21 mouse cellular contexts compared by ENCODE assay signal in genomic region chr17:44035005-44035404, GRCm38 (mm10).
"Had no signal": no experiment of that assay in that cellular context is flagged by ENCODE, and none has a peak within 500 bp of the region (broad histone marks: within the 10 kb centered on the region; RNA-seq: fewer than 3 reads in every experiment).

No protein-coding gene starts in this region.

- H3K4me1 ChIP-seq: kidney, embryonic 15.5 days; limb, embryonic 10.5 days; liver, embryonic 12.5 days; liver, embryonic 15.5 days; lung, embryonic 15.5 days; megakaryocyte, embryonic 14.5 days; stomach, embryonic 15.5 days had no signal

- H3K36me3 ChIP-seq: kidney, embryonic 15.5 days; limb, embryonic 10.5 days; limb, embryonic 13.5 days; liver, embryonic 12.5 days; liver, embryonic 15.5 days; lung, embryonic 15.5 days; midbrain, embryonic 10.5 days; midbrain, embryonic 13.5 days; stomach, embryonic 15.5 days had no signal

- H3K4me3 ChIP-seq: kidney, embryonic 15.5 days; limb, embryonic 10.5 days; limb, embryonic 13.5 days; liver, embryonic 12.5 days; liver, embryonic 15.5 days; lung, embryonic 15.5 days; megakaryocyte, embryonic 14.5 days; midbrain, embryonic 10.5 days; midbrain, embryonic 13.5 days; stomach, embryonic 15.5 days had no signal

- H3K9ac ChIP-seq: kidney, embryonic 15.5 days; limb, embryonic 13.5 days; liver, embryonic 12.5 days; liver, embryonic 15.5 days; lung, embryonic 15.5 days; midbrain, embryonic 13.5 days; stomach, embryonic 15.5 days had no signal

- ATAC-seq: liver, embryonic 12.5 days; midbrain, embryonic 13.5 days; midbrain, embryonic 16.5 days had no signal

- H3K27ac ChIP-seq: kidney, embryonic 15.5 days; limb, embryonic 10.5 days; limb, embryonic 13.5 days; liver, embryonic 12.5 days; liver, embryonic 15.5 days; lung, embryonic 15.5 days; midbrain, embryonic 10.5 days; midbrain, embryonic 13.5 days; stomach, embryonic 15.5 days had no signal

- H3K4me2 ChIP-seq: kidney, embryonic 15.5 days; limb, embryonic 13.5 days; liver, embryonic 12.5 days; liver, embryonic 15.5 days; lung, embryonic 15.5 days; midbrain, embryonic 13.5 days; stomach, embryonic 15.5 days had no signal

- H3K9me3 ChIP-seq: kidney, embryonic 15.5 days; limb, embryonic 10.5 days; limb, embryonic 13.5 days; liver, embryonic 12.5 days; liver, embryonic 15.5 days; lung, embryonic 15.5 days; midbrain, embryonic 10.5 days; midbrain, embryonic 13.5 days; stomach, embryonic 15.5 days had no signal

- DNase-seq: kidney, postnatal 10 days; kidney, postnatal 36 days; liver; lung, adult 18-20 months; lung, postnatal 10 days; lung, postnatal 36 days; right cerebral cortex, adult 18-20 months; right cerebral cortex, postnatal 14 days; spleen, adult 18-20 months; thymus, postnatal 4 days had no signal

- H3K27me3 ChIP-seq: kidney, embryonic 15.5 days; limb, embryonic 13.5 days; liver, embryonic 12.5 days; liver, embryonic 15.5 days; lung, embryonic 15.5 days; midbrain, embryonic 13.5 days; stomach, embryonic 15.5 days had no signal
